Mouse (Mus musculus) liver, embryonic 14.5 days (tissue): ENCODE data around the gene Gm17542.

ENCODE experiments used
- CTCF ChIP-seq: IDR thresholded peaks from 2 replicates; pipeline ENCODE4 v1.5.1; 2016; ENCODE audit warnings: antibody characterized with exemption, low read depth, control low read depth
- EP300 ChIP-seq: IDR thresholded peaks from 2 replicates; pipeline ENCODE4 v1.6.1; 2016; ENCODE audit warnings: antibody characterized with exemption, low read depth

GRCm38 (mm10) chr10:58698955-58699354 is 19.1 kb downstream of the Gm17542 start:
- TF ChIP-seq CTCF (no peak), EP300 (no peak)
